Mouse (Mus musculus): Measurements from ENCODE around the gene Wdr31. TPM values are rescaled to one million over a fixed set of nuclear protein-coding genes. Genes with fewer than 3 reads are reported as not detected.

Wdr31 gene
- total RNA-seq, 4 experiments from 2014 or later, result 7.7 to 10.0 (median 8.5) TPM

GRCm38 (mm10) chr4:62398956-62399355, 71.7 kb downstream of the Wdr31 start:
- DNase-seq (ENCODE audit: low spot score in 2 of 2), result peak in 1 of 2 experiments; percentile 18

Other genes with a start within 250 kb of the Wdr31 start
- 10 to 100 TPM; 24.8 to 29.2 (median 25.4) TPM for gene Zfp37, start 239.8 kb downstream of the Wdr31 start, total RNA-seq (2022)
- 10 to 100 TPM in 3 of 4 experiments, 1 to 10 TPM in 1; 9.1 to 11.1 (median 10.8) TPM for gene Slc31a2, start 208.3 kb downstream of the Wdr31 start, total RNA-seq (2022)
- gene Fkbp15, start 110.3 kb downstream of the Wdr31 start, total RNA-seq (2022), result 10 to 100 TPM; 40.7 to 49.8 (median 46.1) TPM
- 10 to 100 TPM; 11.1 to 14.0 (median 12.6) TPM for gene Slc31a1, start 110.2 kb downstream of the Wdr31 start, total RNA-seq (2022)
- 10 to 100 TPM; 52.6 to 57.3 (median 53.7) TPM for gene Cdc26, start 62.3 kb downstream of the Wdr31 start, total RNA-seq (2022)
- 10 to 100 TPM; 12.6 to 16.1 (median 14.0) TPM for gene Prpf4, start 62.1 kb downstream of the Wdr31 start, total RNA-seq (2022)
- not detected for gene Rnf183, start 35.6 kb downstream of the Wdr31 start, total RNA-seq (2022)
- gene Bspry, start 9.2 kb upstream of the Wdr31 start, total RNA-seq (2022), result under 1 TPM in 3 of 4 experiments, not detected in 1; 0.28 to 0.43 (median 0.30) TPM
- gene Hdhd3, start 32.6 kb upstream of the Wdr31 start, total RNA-seq (2022), result 10 to 100 TPM in 1 of 4 experiments, 1 to 10 TPM in 3; 8.6 to 11.5 (median 9.6) TPM
- 10 to 100 TPM; 28.4 to 34.6 (median 30.9) TPM for gene Alad, start 49.0 kb upstream of the Wdr31 start, total RNA-seq (2022)
- 10 to 100 TPM; 27.5 to 29.7 (median 27.9) TPM for gene Pole3, start 54.2 kb upstream of the Wdr31 start, total RNA-seq (2022)
- gene 4933430I17Rik, start 54.5 kb upstream of the Wdr31 start, total RNA-seq (2022), result under 1 TPM in 3 of 4 experiments, not detected in 1; 0.23 to 0.59 (median 0.55) TPM
- gene Rgs3, start 89.0 kb upstream of the Wdr31 start, total RNA-seq (2022), result 10 to 100 TPM; 24.2 to 29.3 (median 26.5) TPM

All from layer of hippocampus, adult 8-10 months (tissue).